Mouse (Mus musculus) granulocyte monocyte progenitor cell, adult 5-6 weeks (primary cell): ENCODE results near the gene Iba57. TPM values are rescaled to one million over a fixed set of nuclear protein-coding genes. Genes with fewer than 3 reads are reported as not detected.

Source experiments
- ATAC-seq: replicated peaks from 2 replicates; pipeline ENCODE4 v1.8.0; 2016; ENCODE audit warnings: mild to moderate bottlenecking, moderate TSS enrichment, inconsistent platforms; ENCODE audit not compliant: poor library complexity, severe bottlenecking
- total RNA-seq, 2 experiments: library from RNA; stranded (forward) in 1 of 2; stranded (reverse) in 1 of 2; fragments of 200-712, 200-1000 nt in 1 of 2; fragments of >200 nt in 1 of 2; fragmentation: Nextera tagmentation in 1 of 2; gene quantifications; 2 replicates each; pipeline ENCODE4 v1.2.3; 2014 to 2017

Iba57 gene
- total RNA-seq, 2 experiments from 2014 or later, result 0.84 to 6.0 TPM

DNA sequence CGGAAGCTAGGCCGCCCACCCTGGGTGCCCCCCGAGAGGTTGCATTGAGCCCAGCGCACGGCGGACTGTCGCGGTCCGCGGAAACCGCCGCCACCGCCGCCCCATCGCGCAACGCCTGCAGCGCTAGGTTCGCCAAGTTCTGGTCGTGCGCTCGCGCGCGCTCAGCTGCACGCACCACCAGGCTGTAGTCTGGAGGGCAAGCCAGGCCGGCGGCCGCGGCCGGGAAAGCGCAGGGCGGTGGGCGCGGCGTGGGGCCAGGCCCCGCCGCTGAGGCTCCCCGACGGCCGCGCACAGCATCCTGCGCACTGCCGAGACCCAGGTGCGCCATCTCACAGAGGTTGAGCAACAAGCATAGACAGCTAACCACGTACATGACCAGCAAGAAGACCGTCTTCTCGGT lies 12.9 kb upstream of the Iba57 start:
- ATAC-seq, result peak; percentile 9; the same call in 1 of the 2 replicates

DNA sequence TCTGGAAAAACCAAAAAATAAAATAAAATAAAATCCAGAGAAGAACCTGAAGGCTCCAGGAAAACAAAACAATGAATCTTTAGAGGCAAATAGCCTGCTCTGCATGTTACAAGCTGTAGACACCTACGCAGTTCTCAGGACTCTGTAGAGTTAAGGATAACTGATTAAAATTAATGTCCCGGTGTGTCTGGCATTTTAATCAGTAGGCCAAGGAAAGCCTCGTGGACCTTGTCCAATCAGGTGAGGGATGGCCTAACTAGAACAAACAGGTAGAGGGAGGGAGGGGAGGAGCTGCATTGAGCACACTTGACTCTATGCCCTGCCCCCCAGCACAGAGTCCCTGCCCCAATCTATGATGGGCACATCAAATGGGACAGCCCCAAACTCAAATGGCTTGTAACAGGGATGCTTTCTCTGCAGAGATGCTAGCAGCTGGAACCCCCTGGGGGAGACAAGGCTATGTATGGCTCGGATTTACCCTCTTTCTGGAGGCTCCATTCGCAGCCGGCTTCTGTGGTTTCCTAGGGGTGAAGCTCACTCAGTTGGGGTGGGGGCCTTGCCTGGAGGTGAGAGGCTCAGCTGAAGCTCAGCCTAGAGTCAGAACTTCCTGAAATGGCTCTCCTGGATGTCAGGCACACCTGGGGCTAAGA lies 10.8 kb upstream of the Iba57 start:
- no peak for ATAC-seq

DNA sequence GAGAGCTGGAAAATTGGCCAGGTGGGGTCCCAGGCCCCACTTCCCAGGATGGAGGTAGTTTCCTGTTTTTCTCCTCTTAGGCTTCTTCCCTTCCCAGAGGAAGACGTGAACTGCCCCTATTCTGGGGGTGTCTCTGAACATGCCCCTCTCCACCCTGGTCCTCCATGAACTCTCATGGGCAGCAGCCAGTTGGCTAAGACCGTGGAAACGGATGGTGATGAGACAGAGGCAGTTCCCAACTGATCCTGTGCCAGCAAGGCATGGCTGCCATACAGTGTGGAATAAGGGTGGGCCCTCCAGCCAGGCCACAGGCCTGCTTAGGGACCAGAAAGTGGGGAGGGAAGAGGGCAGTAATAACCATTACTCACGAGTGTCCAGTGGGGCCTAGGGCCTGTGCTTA lies 7.0 kb upstream of the Iba57 start:
- ATAC-seq, result no peak

DNA sequence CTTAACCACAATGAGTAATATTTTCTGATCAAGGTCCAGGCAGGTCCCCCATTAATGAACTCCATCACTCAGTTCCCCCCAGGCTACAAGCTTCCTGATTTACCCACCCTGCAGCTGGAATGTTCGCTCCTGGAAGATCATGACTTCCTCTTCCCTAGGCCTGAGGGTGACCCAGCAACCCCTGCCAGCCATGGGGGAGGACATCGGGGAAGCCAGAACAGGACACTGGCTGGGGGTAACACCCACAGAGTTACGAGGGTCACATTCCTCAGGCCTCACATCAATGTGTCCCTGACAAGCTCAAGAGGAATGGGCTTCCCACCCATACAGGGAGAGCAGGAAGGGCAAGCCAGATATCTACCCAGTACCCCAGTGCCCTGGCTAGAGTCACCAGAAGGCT lies 6.3 kb upstream of the Iba57 start:
- no peak for ATAC-seq

DNA sequence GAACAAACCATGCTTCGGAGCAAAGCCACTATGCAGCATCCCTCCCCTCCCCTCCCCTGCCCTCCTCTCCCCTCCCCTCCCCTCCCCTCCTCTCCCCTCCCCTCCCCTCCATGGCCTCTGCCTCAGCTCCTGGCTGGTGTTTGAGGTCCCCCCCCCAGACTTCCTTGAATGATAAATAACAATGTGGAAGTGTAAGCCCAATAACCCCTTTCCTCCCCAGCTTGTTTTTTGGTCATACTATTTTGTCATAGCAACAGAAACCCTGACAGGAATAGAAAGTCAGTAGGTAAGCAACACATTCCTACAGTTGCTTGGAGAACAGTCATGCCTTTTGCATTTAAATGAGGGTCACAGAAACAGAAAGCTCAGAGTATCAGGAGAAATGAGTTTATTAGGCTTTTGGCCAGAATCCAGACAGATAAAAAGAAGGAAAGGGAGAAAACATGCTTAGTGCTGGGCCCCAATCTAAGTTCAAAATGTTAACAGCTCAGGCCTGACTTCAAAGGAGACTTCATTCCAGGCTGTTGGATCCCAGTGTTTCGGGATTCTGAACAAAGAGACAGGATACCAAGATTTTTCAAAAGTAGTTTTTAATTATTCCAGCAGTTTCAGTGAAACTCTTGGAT lies 2.2 kb upstream of the Iba57 start:
- no peak for ATAC-seq

DNA sequence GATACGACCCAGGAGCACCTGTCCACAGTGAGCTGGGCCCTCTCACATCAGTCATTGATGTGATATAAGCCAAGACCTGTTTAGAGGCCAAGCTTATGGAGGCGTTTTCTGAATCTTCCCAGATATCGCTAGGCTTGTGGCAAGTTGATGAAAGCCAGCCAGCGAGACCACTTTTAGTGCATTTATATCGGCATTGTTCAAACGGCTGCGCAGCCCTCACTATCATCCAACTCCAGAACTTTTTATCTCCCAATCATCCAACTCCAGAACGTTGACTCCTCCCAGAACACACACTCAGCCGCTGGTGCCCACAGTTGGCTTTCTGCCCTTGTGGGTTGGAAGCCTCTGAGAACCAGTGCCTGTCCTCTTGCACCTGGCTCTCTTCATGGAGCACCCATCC lies 845 bp upstream of the Iba57 start:
- no peak for ATAC-seq

DNA sequence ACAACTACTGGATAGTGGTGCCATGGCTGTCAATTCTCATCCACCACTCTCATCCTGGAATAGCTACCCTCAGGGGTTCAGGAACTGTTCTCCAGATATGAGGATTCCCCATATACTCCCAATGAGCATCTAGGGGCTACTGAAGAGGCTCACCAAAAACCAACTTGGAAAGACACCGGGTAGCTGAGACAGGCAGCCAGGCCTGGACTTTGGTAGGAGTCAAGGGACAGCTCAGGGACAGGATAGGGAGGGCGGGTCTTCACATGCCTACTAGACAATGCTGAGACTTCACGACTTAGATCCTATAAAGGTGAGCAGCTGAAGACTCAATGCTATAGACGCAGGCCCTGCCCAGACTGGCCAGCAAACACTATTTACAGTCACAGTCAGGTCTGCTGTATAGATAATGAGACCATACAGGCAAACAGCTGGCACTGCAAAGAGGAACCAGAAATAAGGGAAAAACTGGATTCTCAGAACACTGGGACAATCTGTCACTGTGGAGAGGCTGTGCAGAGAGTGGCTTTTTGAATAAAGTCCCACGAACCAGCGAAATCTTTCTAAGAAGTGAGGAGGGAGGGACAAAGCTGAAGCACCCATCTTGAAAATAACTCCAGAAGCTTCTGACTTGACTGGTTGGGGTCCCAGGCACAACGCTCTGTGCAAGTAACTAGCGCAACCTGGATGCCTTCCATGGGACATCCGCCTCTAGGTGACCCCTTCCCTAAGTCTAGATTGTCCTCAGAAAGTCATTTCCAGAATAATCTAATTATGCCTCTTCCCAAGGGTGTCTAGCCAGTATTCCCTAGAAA lies 890 bp downstream of the Iba57 start:
- ATAC-seq, result no peak

DNA sequence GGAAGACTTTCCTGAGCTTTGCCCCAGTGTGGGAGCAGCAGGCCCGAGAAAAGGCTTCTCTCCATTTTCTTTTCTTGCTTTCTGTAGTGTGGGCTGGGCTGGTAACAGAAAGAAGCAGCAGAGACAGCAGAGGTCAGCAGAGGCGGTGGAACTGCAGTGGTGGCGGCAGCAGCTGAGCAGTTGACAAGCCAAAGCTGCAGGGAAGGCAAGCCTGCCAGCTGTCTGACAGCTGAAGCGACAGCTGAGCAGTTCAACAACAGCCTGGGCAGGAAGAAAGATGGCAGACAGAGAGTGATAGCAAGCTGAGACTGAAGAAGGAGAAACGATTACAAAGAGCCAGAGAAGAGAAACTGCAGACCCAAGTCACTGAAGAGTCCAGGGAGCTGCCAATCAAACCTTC lies 2.1 kb downstream of the Iba57 start:
- no peak for ATAC-seq

DNA sequence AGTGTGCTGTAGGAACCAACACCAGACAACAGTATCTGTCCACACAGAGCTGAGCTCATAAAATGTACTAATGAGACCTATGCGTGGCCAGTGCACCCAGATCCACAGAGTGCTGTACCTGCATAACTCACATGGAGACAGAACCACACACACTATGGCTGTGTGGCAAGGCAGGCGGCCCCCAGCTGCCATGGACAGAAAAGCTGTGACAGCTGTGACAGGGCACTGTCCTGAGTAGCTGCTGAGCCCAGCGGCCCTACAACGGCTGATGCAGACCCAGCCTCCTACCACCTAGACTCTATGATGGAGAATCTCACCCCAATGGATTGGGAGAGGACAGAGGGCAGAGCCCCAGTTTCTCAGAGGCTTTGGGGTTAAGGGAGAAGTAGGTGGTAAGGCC lies 4.0 kb downstream of the Iba57 start:
- ATAC-seq, result no peak

DNA sequence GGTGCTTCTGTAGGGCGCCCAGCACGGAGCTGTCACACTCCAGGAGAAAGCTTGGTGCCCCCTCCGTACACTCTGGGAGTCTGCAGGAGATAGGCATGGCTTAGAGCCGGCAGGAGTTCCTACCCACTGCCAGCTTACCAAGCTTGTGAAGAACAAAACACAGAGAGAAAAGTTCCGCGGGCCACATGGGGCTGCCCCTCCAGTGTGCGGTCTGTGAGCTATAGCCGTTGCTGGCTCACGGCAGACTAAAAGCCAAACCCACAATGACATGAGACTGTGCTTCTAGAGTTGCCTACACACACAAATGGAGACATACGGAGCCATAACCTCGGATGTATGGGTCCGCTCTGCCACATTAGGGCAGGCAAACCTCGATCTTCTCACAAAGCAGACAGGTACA lies 4.4 kb downstream of the Iba57 start:
- no peak for ATAC-seq

DNA sequence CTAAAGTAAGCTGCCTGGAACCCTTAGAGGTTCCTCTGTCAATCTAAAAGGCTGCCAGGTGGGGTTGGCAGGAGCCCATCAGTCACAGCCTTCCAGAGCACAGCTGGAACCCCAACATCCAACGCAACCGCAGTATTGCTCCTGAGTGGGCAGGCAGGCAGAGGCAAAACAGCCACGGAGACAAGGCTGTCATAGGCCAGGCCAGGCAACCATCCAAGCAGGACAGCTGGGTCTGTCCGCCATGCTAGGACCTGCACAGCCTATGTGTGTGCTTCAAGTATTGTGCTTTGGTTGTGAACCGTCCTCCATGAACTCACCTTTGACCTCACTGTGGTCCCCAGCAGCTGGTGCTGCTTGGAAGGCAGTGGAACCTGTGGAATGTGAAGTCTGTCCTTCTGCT lies 7.6 kb downstream of the Iba57 start:
- no peak for ATAC-seq

DNA sequence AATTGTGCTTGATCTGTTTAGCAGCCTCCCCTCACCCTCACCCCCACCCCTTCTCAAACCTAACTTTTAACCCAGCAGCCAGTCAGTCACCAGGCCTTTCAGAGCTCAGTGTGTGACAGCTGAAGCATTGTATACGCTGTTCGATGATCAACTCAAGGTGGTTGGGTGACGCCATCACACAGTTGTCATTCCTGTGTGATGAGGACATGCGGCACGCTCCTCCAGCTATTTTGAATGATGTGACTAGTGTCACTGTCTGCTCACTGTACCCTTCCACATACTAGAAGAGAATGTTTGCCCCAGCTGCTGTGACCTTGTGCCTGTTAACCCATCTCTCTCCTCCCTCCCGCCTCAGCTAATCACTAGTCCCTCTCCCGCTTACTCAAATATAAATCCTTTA lies 9.3 kb downstream of the Iba57 start:
- no peak for ATAC-seq

DNA sequence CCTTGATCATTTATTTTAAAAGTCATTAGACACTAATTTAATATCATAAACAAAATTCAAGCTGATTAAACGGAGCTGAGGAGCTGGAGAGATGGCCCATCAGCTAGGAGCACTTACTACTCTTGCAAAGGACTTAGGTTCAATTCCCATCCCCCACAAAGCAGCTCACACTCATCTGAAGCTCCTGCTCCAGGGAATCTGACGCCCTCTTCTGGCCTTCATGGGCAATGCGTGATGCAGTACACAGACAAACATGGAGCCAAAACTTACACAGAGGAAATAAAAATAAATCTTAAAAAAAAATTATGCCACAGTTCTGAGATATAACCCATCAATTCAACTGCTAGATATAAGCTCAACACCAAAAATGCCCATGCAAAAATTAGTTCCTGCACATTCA lies 11.8 kb downstream of the Iba57 start:
- ATAC-seq, result peak; percentile 37; the same call in 1 of the 2 replicates

DNA sequence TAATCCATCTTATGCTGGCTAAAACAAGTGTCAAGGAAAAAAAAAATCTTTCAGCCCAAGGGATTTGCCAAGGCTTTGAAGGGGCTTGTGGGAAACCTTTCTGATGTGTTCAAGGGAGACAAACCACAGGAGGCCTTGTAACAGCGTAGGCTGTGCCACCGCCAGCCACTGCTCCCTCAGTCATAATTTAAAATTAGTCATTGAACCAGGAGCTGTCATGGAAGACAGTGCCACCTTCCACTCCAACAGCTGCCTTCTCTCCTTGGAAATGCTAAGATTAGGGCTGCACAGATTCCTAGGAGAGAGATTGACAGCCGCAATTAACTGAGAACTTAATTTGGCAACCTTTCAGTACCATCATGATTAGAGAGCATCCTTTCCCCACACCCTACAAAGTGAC lies 14.2 kb downstream of the Iba57 start:
- ATAC-seq, result no peak

DNA sequence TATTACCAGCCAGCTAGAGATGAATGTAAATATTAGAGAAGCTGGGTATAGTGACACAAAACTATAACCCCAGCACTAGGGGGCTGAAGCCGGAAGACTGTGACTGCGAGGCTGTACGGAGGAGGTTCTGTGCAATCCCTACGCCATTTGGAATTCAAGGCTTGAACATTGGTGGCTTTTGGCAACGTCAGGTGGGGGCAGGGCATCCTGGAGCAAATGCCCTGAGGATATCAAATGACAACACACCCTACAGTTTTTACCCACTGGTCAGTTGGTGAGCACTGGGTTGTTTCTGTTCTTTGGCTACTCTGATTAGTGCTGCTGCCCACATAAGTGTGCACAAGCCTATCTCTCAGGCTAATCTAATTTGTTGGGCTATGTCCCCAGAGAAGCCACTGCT lies 20.6 kb downstream of the Iba57 start:
- ATAC-seq, result no peak

DNA sequence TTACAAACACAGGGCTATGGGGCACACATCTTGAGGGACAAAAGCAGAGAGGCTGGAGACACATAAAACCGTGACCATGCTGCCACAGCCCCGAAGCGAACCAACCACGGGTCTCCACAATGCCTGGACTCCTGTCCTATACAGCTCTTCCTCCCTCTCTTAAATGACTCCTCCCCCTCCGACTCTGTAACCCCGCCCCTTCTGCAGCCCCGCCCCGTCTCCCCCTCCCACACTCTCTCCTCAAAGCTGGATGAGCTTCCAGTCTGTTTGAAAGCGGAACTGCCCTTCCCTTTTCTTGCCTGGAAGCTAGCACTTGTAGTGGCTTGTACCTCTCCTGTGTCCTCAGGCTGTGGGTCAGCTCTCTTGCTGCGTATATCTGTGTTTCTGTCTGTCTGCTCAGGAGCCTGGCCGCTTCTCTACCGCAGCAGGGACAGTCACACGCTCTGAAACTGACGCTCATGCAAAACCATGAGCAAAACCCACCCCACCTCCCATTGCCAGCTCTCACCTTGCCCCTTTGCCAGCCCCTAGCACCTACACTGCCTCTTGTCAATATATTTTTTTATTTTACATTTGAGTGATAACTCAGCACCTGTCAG lies 21.7 kb downstream of the Iba57 start:
- peak; percentile 86 for ATAC-seq

DNA sequence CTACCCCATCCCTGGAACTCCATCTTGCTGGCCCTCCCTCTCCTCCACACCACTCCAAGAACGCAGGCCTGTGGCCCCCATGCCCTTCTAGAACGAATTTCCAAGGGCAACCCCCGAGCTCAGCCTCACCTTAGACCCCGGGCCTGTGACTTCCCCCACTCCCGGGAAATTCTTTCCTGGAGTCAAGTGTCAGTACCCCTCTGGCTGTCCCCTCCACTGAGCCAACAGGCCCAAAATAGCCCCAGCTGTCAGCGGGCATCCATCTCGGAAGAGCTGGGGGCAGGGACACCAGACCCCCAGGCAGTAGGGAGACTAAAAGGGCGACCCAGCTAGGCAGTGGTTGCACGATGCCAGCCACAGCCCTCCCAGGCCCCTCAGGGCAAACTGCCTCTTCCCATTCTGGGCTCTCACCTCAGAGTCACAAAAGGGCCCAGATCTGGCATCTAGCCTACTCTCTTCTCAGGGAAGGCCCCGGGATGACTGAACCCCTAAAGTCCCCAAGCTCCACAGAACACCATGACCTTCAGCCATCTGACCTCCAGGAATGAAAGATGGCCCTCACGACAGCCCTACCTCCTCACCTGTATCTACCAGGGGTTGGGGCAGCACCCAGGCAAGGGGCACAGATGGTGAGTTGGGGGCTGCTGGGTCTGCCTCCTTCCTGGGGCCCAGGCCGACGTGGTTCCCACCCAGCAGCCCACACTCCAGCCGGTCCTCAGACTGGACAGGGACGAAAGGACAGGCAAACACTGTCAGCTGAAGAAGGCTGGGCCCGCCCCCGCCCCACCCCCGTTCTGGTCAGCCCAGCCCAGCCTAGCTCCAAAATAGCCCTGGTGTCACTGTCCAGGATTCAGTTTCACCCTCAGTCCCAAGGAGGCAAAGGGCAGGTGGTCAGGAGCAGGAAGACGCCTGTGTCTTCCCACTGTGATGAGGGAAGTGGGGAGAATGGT lies 24.7 kb downstream of the Iba57 start:
- ATAC-seq, result no peak

DNA sequence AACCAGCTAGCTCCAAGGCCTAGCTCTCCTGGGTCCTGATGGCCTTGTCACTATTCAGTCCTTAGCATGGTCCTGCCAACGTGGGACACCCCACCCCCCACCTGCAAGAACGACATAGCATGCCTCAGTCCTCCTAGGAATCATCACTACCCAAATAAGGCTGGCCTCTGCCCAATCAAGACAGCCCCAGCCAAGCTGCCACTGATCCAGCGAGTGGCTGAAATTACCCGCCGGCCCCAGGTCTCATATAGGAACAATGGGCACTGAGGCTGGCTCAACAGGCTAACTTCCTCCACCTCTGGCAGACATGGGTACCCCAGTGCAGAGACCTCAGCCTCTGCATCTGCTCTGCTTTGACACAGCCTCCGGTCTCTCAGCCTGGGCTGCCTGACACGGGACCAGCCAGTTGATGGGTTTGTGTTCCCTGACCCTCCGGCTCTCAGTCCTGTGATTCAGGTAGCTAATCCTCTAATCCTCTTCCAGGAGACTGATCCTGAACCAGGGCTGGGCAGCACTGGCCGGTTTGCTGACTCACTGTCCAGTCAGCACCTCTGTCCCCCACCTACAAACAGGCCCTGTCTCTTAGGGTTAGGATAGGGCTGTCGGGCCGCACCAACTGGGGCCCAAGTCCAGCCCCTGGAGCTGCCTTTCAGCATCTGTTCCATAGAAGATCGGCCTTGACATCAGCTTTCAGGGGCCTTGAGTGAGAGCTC lies 26.4 kb downstream of the Iba57 start:
- ATAC-seq, result no peak

DNA sequence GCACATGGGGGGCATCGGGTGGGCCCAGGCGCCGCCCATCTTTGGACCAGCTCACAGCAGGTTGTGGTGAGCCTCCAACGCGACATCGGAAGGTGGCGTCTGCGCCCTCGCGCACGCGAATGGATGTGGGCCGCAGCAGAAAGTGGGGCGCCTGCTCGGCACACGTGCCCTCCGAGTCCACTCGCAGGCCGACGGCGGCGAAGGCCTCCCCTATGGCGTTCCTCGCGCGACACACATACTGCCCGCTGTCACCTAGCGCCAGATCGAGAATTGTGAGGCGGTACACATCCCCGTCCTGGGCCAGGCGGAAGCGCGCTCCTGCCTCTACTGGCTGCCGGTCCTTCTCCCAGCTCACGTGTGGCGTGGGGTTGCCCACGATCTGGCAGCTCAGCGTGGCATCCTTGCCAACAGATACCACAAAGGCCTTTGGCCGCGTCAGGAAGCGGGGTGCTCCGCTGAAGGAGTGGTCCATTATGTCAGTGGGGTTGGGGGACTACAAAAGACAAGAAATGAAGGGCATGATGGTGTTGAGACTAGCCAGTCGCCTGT lies 27.6 kb downstream of the Iba57 start, which contains the start of gene Obscn:
Gene Obscn (minus strand): TSS at position 499 of the 549 bp plus-strand sequence.
- ATAC-seq, result no peak
